Mouse (Mus musculus): Measurements from ENCODE around the gene Calcrl.

GRCm38 (mm10) chr2:84425138-84425537 is at the start of gene Calcrl:
- no peak for TF ChIP-seq CTCF (IDR thresholded peaks at IDR 0.05; ENCODE audit: low read depth, low read length)
- TF ChIP-seq POLR2A (IDR thresholded peaks at IDR 0.05; ENCODE audit: insufficient read depth, low read length) = no peak

Data from ES-Bruce4 (cell line).